Mouse (Mus musculus) embryonic facial prominence, embryonic 11.5 days (tissue): ENCODE data around the gene Fhod1. TPM values are rescaled to one million over a fixed set of nuclear protein-coding genes. Genes with fewer than 3 reads are reported as not detected.

ENCODE experiments used
- microRNA counts: library from miRNA; unstranded; fragments of <30 nt; microRNA quantifications from one replicate; lab custom pipeline; 2016
- microRNA-seq: library from miRNA; unstranded; fragments of <30 nt; microRNA quantifications from one replicate; pipeline ENCODE4, GENCODE M21; 2016; ENCODE audit warnings: borderline number of aligned reads
- polyA plus RNA-seq: library from polyadenylated mRNA; unstranded; fragments of >200 nt; fragmentation: Nextera tagmentation; extraction: Ambion mirVana; gene quantifications from 2 replicates; pipeline ENCODE4 v1.2.1, GENCODE M21; 2014

The Fhod1 gene
- polyA plus RNA-seq, 1 experiment from 2014 or later: 2.6 TPM

MicroRNAs encoded within 50 kb of the gene (microRNA counts, 519-probe panel; counts per million panel counts)
- 2,729 counts per million, percentile 32 among the panel's probes with 10 or more counts for microRNA mmu-miR-328 (lab: Ali Mortazavi, UCI)

Small RNA genes lying within 50 kb of the gene (microRNA-seq; reads per million reads assigned to microRNA genes)
- gene Gm27320 (not detected), gene Mir328 (209 reads per million, percentile 53 among the genes with 10 or more reads in this experiment)

Other genes with a start within 250 kb of the Fhod1 start
- not detected in 2 replicates for gene Ces4a, start 216.2 kb downstream of the Fhod1 start, polyA plus RNA-seq
- gene Cbfb, start 177.3 kb downstream of the Fhod1 start, polyA plus RNA-seq: 119 and 139 TPM in 2 replicates
- gene D230025D16Rik, start 122.8 kb downstream of the Fhod1 start, polyA plus RNA-seq: 30.8 and 31.5 TPM in 2 replicates
- 2.3 and 3.3 TPM in 2 replicates for gene B3gnt9, start 92.8 kb downstream of the Fhod1 start, polyA plus RNA-seq
- 14.0 and 16.6 TPM in 2 replicates for gene Tradd, start 83.3 kb downstream of the Fhod1 start, polyA plus RNA-seq
- gene Fbxl8, start 83.3 kb downstream of the Fhod1 start, polyA plus RNA-seq: 1.2 and 2.0 TPM in 2 replicates
- gene Hsf4, start 78.2 kb downstream of the Fhod1 start, polyA plus RNA-seq: 0.13 TPM in 1 of 2 replicates, not detected in the other
- 0.84 and 1.2 TPM in 2 replicates for gene Nol3, start 71.8 kb downstream of the Fhod1 start, polyA plus RNA-seq
- 23.6 and 25.2 TPM in 2 replicates for gene 4931428F04Rik, start 58.1 kb downstream of the Fhod1 start, polyA plus RNA-seq
- 7.2 and 8.2 TPM in 2 replicates for gene Exoc3l, start 51.9 kb downstream of the Fhod1 start, polyA plus RNA-seq
- gene E2f4, start 50.3 kb downstream of the Fhod1 start, polyA plus RNA-seq: 103 and 110 TPM in 2 replicates
- 2.8 and 3.3 TPM in 2 replicates for gene Elmo3, start 42.4 kb downstream of the Fhod1 start, polyA plus RNA-seq
- gene Lrrc29, start 21.7 kb downstream of the Fhod1 start, polyA plus RNA-seq: 0.83 and 0.98 TPM in 2 replicates
- 91.7 and 99.6 TPM in 2 replicates for gene Tmem208, start 21.6 kb downstream of the Fhod1 start, polyA plus RNA-seq
- gene Slc9a5, start 890 bp upstream of the Fhod1 start, polyA plus RNA-seq: 3.8 and 4.0 TPM in 2 replicates
- 0.28 and 0.29 TPM in 2 replicates for gene Plekhg4, start 25.3 kb upstream of the Fhod1 start, polyA plus RNA-seq
- gene Kctd19, start 65.5 kb upstream of the Fhod1 start, polyA plus RNA-seq: not detected in 2 replicates
- gene Lrrc36, start 65.6 kb upstream of the Fhod1 start, polyA plus RNA-seq: 0.39 and 0.49 TPM in 2 replicates
- gene Tppp3, start 123.6 kb upstream of the Fhod1 start, polyA plus RNA-seq: 49.5 and 59.1 TPM in 2 replicates
- gene Zdhhc1, start 148.9 kb upstream of the Fhod1 start, polyA plus RNA-seq: 15.0 and 17.9 TPM in 2 replicates
- gene Hsd11b2, start 170.8 kb upstream of the Fhod1 start, polyA plus RNA-seq: 11.9 and 12.6 TPM in 2 replicates
- 89.8 and 95.5 TPM in 2 replicates for gene Atp6v0d1, start 218.1 kb upstream of the Fhod1 start, polyA plus RNA-seq